Mouse (Mus musculus) hindbrain, embryonic 15.5 days (tissue): Measurements from ENCODE around the gene Psd4. TPM values are rescaled to one million over a fixed set of nuclear protein-coding genes. Genes with fewer than 3 reads are reported as not detected.

Experiments used
- ATAC-seq: fragments of 200-750 bp; cut with Nextera tagmentation; 2 replicates; pipeline ENCODE4 v1.8.0; 2017; ENCODE audit warnings: low read depth, moderate number of reproducible peaks, moderate TSS enrichment; ENCODE audit not compliant: low FRiP score
- H3K27ac ChIP-seq: fragments of 300-500 bp; sonication (generic); replicated peaks from 2 replicates; pipeline ENCODE4 v1.5.1; 2015; ENCODE audit warnings: mild to moderate bottlenecking, inconsistent platforms
- H3K27me3 ChIP-seq: fragments of 300-500 bp; sonication (generic); 2 replicates; pipeline ENCODE4 v1.6.1; 2015; ENCODE audit warnings: control low read depth, inconsistent platforms
- H3K36me3 ChIP-seq: fragments of 300-500 bp; sonication (generic); 2 replicates; pipeline ENCODE4 v1.6.1; 2015; ENCODE audit warnings: control low read depth, inconsistent platforms
- H3K4me1 ChIP-seq: fragments of 300-500 bp; sonication (generic); replicated peaks from 2 replicates; pipeline ENCODE4 v1.6.1; 2015; ENCODE audit warnings: control low read depth, inconsistent platforms
- H3K4me2 ChIP-seq: fragments of 300-500 bp; sonication (generic); 2 replicates; pipeline ENCODE4 v1.6.1; 2015; ENCODE audit warnings: moderate library complexity, mild to moderate bottlenecking, inconsistent platforms
- H3K4me3 ChIP-seq: fragments of 300-500 bp; sonication (generic); 2 replicates; pipeline ENCODE4 v1.5.1; 2015; ENCODE audit warnings: mild to moderate bottlenecking, inconsistent platforms
- H3K9ac ChIP-seq: fragments of 300-500 bp; sonication (generic); 2 replicates; pipeline ENCODE4 v1.6.1; 2015; ENCODE audit warnings: inconsistent platforms
- H3K9me3 ChIP-seq: fragments of 300-500 bp; sonication (generic); 2 replicates; pipeline ENCODE4 v1.6.1; 2016; ENCODE audit warnings: control low read depth, inconsistent platforms
- WGBS: fragments of 180-500 bp; shearing (Covaris S2); methylation state at CpG from one replicate; pipeline ENCODE4 v1.1.7; 2015; 5-methylcytosine and 5-hydroxymethylcytosine counted together
- polyA plus RNA-seq: library from polyadenylated mRNA; unstranded; fragments of >200 nt; fragmentation: Nextera tagmentation; extraction: Ambion mirVana; gene quantifications from 2 replicates; pipeline ENCODE4 v1.2.1, GENCODE M21; 2015

Gene Psd4
- 0.81 and 0.86 TPM in 2 replicates for polyA plus RNA-seq

- WGBS: 4% methylated on average over 46 of the region's 47 CpGs
- Histone ChIP-seq H3K4me1 (peaks cover 7% of the 10 kb centered on the region; the same call in 1 of the 2 replicates), H3K27me3 (no peaks in the 10 kb centered on the region)
Observed at GRCm38 (mm10) chr2:24367030-24367894, at the start of gene Psd4. Psd4 (plus strand) TSS chr2:24367580.

GRCm38 (mm10) chr2:24317919-24318598 is 49.3 kb upstream of the Psd4 start:
- Histone ChIP-seq H3K4me3 (no peak overlapping the region), H3K9me3 (no peaks in the 10 kb centered on the region), H3K27ac (no peak overlapping the region), H3K9ac (no peak overlapping the region), H3K4me1 (no peaks in the 10 kb centered on the region), H3K27me3 (no peaks in the 10 kb centered on the region), H3K36me3 (no peaks in the 10 kb centered on the region), H3K4me2 (no peak overlapping the region)
- ATAC-seq: no peak
- 88% methylated on average over 4 of the region's 4 CpGs for WGBS

More at GRCm38 (mm10) chr2:24367030-24367894, at the start of gene Psd4:
- Histone ChIP-seq H3K36me3 (no peaks in the 10 kb centered on the region), H3K27ac (no peak within 1 kb of the TSS), H3K4me2 (peak within 1 kb of the TSS; percentile 69), H3K9ac (peak within 1 kb of the TSS; percentile 44), H3K4me3 (peak within 1 kb of the TSS; percentile 40), H3K9me3 (no peaks in the 10 kb centered on the region)
- ATAC-seq: peak; percentile 86

GRCm38 (mm10) chr2:24335333-24335732 is 32.0 kb upstream of the Psd4 start:
- Histone ChIP-seq H3K4me1 (no peaks in the 10 kb centered on the region), H3K27me3 (no peaks in the 10 kb centered on the region), H3K4me3 (no peak overlapping the region), H3K4me2 (no peak overlapping the region), H3K9me3 (no peaks in the 10 kb centered on the region), H3K36me3 (no peaks in the 10 kb centered on the region), H3K27ac (no peak overlapping the region), H3K9ac (no peak overlapping the region)
- ATAC-seq: no peak
- 65% methylated on average over 3 of the region's 3 CpGs for WGBS

- no peak for ATAC-seq
Observed at GRCm38 (mm10) chr2:24336545-24336944, 30.8 kb upstream of the Psd4 start, which contains the start of gene Il1rn. Il1rn (plus strand) TSS chr2:24336853.

GRCm38 (mm10) chr2:24341395-24341885 is 25.9 kb upstream of the Psd4 start:
- no peak overlapping the region for H3K4me3 ChIP-seq
- no peaks in the 10 kb centered on the region for H3K27me3 ChIP-seq
- 79% methylated on average over 3 of the region's 3 CpGs for WGBS
- H3K4me2 ChIP-seq: no peak overlapping the region
- no peak overlapping the region for H3K27ac ChIP-seq
- H3K9me3 ChIP-seq: no peaks in the 10 kb centered on the region
- no peak overlapping the region for H3K9ac ChIP-seq
- no peaks in the 10 kb centered on the region for H3K4me1 ChIP-seq
- ATAC-seq: no peak
- no peaks in the 10 kb centered on the region for H3K36me3 ChIP-seq

More at GRCm38 (mm10) chr2:24336545-24336944, 30.8 kb upstream of the Psd4 start, which contains the start of gene Il1rn:
- H3K9me3 ChIP-seq: no peaks in the 10 kb centered on the region
- no peaks in the 10 kb centered on the region for H3K4me1 ChIP-seq
- no peak within 1 kb of the TSS for H3K4me2 ChIP-seq
- no peak within 1 kb of the TSS for H3K9ac ChIP-seq
- WGBS: 81% methylated on average over 2 of the region's 2 CpGs
- no peak within 1 kb of the TSS for H3K4me3 ChIP-seq
- H3K27me3 ChIP-seq: no peaks in the 10 kb centered on the region
- no peaks in the 10 kb centered on the region for H3K36me3 ChIP-seq
- H3K27ac ChIP-seq: no peak within 1 kb of the TSS

GRCm38 (mm10) chr2:24344619-24345018 is 22.8 kb upstream of the Psd4 start:
- Histone ChIP-seq H3K4me2 (no peak overlapping the region), H3K4me1 (no peaks in the 10 kb centered on the region), H3K9ac (no peak overlapping the region), H3K36me3 (no peaks in the 10 kb centered on the region), H3K27ac (no peak overlapping the region), H3K9me3 (no peaks in the 10 kb centered on the region), H3K27me3 (no peaks in the 10 kb centered on the region), H3K4me3 (no peak overlapping the region)
- 71% methylated on average over 4 of the region's 4 CpGs for WGBS
- no peak for ATAC-seq

- H3K4me1 ChIP-seq: no peaks in the 10 kb centered on the region
- no peaks in the 10 kb centered on the region for H3K9me3 ChIP-seq
- no peaks in the 10 kb centered on the region for H3K27me3 ChIP-seq
- 71% methylated on average over 8 of the region's 8 CpGs for WGBS
- no peak overlapping the region for H3K27ac ChIP-seq
- ATAC-seq: no peak
- H3K9ac ChIP-seq: no peak overlapping the region
- no peak overlapping the region for H3K4me3 ChIP-seq
- no peaks in the 10 kb centered on the region for H3K36me3 ChIP-seq
- H3K4me2 ChIP-seq: no peak overlapping the region
Observed at GRCm38 (mm10) chr2:24345056-24345455, 22.3 kb upstream of the Psd4 start.

GRCm38 (mm10) chr2:24347926-24348325 is 19.5 kb upstream of the Psd4 start:
- no peak for ATAC-seq
- Histone ChIP-seq H3K9ac (no peak overlapping the region), H3K4me3 (no peak overlapping the region), H3K27ac (no peak overlapping the region), H3K9me3 (no peaks in the 10 kb centered on the region), H3K4me2 (no peak overlapping the region), H3K27me3 (no peaks in the 10 kb centered on the region), H3K4me1 (no peaks in the 10 kb centered on the region), H3K36me3 (no peaks in the 10 kb centered on the region)
- 85% methylated on average over 1 of the region's 1 CpGs for WGBS

GRCm38 (mm10) chr2:24351159-24351558 is 16.2 kb upstream of the Psd4 start:
- WGBS: 92% methylated on average over 2 of the region's 2 CpGs

GRCm38 (mm10) chr2:24353042-24353441 is 14.3 kb upstream of the Psd4 start:
- no peak overlapping the region for H3K4me2 ChIP-seq
- H3K4me1 ChIP-seq: no peaks in the 10 kb centered on the region
- no peak overlapping the region for H3K9ac ChIP-seq
- H3K36me3 ChIP-seq: no peaks in the 10 kb centered on the region
- ATAC-seq: no peak
- WGBS: 90% methylated on average over 2 of the region's 2 CpGs
- H3K27me3 ChIP-seq: no peaks in the 10 kb centered on the region
- no peak overlapping the region for H3K27ac ChIP-seq
- H3K9me3 ChIP-seq: no peaks in the 10 kb centered on the region
- no peak overlapping the region for H3K4me3 ChIP-seq

More at GRCm38 (mm10) chr2:24351159-24351558, 16.2 kb upstream of the Psd4 start:
- Histone ChIP-seq H3K4me1 (no peaks in the 10 kb centered on the region), H3K9me3 (no peaks in the 10 kb centered on the region), H3K27ac (no peak overlapping the region), H3K36me3 (no peaks in the 10 kb centered on the region), H3K4me3 (no peak overlapping the region), H3K9ac (no peak overlapping the region), H3K4me2 (no peak overlapping the region), H3K27me3 (no peaks in the 10 kb centered on the region)
- no peak for ATAC-seq

- no peak for ATAC-seq
- no peak overlapping the region for H3K4me2 ChIP-seq
- no peaks in the 10 kb centered on the region for H3K4me1 ChIP-seq
- H3K4me3 ChIP-seq: no peak overlapping the region
- H3K9me3 ChIP-seq: no peaks in the 10 kb centered on the region
- H3K9ac ChIP-seq: no peak overlapping the region
- WGBS: 17% methylated on average over 1 of the region's 1 CpGs
- no peaks in the 10 kb centered on the region for H3K36me3 ChIP-seq
- H3K27me3 ChIP-seq: no peaks in the 10 kb centered on the region
- no peak overlapping the region for H3K27ac ChIP-seq
Observed at GRCm38 (mm10) chr2:24357642-24358041, 9.7 kb upstream of the Psd4 start.

- 89% methylated on average over 1 of the region's 1 CpGs for WGBS
- Histone ChIP-seq H3K4me2 (no peak overlapping the region), H3K4me1 (no peaks in the 10 kb centered on the region), H3K36me3 (no peaks in the 10 kb centered on the region), H3K9me3 (no peaks in the 10 kb centered on the region), H3K9ac (no peak overlapping the region), H3K27ac (no peak overlapping the region), H3K4me3 (no peak overlapping the region), H3K27me3 (no peaks in the 10 kb centered on the region)
- ATAC-seq: no peak
Observed at GRCm38 (mm10) chr2:24359347-24359746, 8.0 kb upstream of the Psd4 start.
